Mouse (Mus musculus): ENCODE results near the gene Gm45753. TPM values are rescaled to one million over a fixed set of nuclear protein-coding genes. Genes with fewer than 3 reads are reported as not detected.

Gm45753 gene
- polyA plus RNA-seq (2012; rRNA removed): not detected in 2 replicates

DNA sequence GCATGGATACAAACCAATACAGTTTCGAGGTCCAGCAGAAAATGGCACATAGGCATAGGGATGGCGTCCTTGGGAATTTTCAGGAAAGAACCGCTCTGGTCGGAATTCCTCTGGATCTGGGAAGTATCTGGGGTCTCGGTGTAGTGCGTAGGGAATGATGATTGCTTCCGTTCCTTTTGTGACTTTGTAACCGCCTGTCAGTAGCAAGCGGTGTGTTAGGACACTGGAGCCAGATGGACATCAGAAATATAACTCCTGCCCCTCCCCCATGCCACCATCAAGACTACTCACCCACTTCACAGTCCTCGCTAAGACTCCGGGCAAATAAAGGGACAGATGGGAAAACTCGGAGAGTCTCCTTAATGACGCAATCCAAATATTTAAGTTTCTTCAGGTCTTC is at the start of gene Gm45753:
Gene Gm45753, minus strand, starts transcription at position 101 of the 400 bp plus-strand sequence.

DNA sequence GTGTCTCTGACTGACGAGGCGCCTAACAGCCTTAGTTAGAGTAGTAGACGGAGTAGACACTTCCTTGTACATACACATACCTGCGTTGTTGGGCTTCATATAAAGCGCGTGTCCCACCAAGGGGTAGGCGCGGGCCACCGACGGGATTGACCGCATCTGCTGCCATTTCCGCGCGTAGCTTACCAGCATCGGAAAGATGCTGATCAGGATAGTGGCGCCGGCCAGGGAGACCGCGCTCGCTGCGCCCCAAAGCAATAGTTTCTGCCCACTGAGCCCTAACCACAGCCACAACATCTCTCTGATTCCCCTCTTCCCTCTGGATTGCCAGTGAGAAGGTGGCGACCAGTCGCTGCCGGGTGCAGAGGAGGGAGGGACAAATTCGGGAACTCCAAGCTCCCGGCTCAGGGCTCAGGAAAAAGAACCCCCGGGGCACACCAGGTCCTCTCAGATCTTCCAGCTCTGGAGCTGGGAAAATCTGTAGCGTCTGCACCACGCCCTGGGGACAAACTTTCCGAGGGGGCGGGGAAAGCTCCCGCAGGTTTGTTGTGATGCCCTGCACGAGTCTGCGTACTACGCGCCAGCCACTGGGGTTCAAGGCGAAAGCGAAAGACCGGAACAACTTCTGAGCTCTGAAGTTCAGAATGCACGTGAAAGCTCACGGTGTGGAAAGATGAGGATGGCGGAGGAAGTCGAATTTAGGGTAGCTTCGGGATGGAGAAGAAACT is 24.6 kb upstream of the Gm45753 start, which contains the start of gene Cyp4v3:
Gene Cyp4v3, minus strand, starts transcription at position 532 of the 725 bp plus-strand sequence.

DNA sequence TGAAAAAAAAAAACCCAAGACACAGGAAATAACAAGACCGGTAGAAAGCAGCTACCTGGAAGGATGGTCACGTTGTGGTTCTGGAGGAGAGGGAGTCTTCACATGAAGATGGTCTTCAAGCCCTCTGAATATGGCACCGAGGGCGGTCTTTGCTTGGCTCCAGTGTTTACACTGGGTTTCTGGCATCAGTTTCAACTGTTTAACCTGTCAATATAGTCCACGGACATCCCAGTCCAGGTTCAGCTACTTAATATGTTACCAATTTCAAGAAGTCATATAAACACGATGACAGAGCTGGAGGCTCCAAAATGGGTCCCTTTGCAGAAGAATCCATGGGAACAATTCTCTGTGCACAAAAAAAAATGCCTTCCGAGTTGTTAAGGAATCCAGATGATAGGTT is 13.6 kb downstream of the Gm45753 start, which contains the start of gene Klkb1:
Gene Klkb1, minus strand, starts transcription at position 173 of the 400 bp plus-strand sequence.

DNA sequence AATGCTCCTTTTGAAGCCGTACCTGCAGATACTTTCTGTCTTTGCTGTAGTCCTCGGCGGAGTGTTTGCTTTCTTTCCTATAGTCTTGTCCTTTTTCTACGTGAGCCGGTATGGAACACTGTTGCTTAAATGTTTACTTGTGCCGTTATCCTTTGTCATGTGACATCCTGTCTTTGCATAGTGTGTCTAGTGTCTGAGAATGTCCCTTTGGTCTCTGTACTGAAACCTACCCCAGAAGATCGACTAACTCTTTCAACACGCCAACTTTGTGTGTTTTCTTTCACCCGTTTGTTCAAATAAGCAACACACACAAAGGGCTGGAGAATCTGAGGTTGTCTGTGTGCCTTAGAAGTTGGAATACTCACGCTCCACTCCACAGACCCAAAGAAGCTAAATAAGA is 46.3 kb downstream of the Gm45753 start, which contains the start of gene F11:
Gene F11, minus strand, starts transcription at position 112 of the 400 bp plus-strand sequence.

Other genes starting within 250 kb of the Gm45753 start
- gene Mtnr1a, start 239.3 kb downstream of the Gm45753 start, polyA plus RNA-seq (2012; rRNA removed): not detected in 2 replicates
- not detected in 2 replicates for gene F11, start 46.4 kb downstream of the Gm45753 start, polyA plus RNA-seq (2012; rRNA removed)
- 0.05 and 0.16 TPM in 2 replicates for gene Klkb1, start 13.6 kb downstream of the Gm45753 start, polyA plus RNA-seq (2012; rRNA removed)
- gene Cyp4v3, start 24.8 kb upstream of the Gm45753 start, polyA plus RNA-seq (2012; rRNA removed): 0.88 and 1.3 TPM in 2 replicates
- gene Fam149a, start 73.8 kb upstream of the Gm45753 start, polyA plus RNA-seq (2012; rRNA removed): 7.8 and 8.0 TPM in 2 replicates
- 1.9 and 2.0 TPM in 2 replicates for gene Tlr3, start 102.6 kb upstream of the Gm45753 start, polyA plus RNA-seq (2012; rRNA removed)
- gene Sorbs2, start 199.3 kb upstream of the Gm45753 start, polyA plus RNA-seq (2012; rRNA removed): 96.2 and 107 TPM in 2 replicates